Mouse (Mus musculus) layer of hippocampus, adult 9-11 months (tissue): ENCODE measurements around the gene Gm10392.

Experiments
- DNase-seq: peaks from one replicate; pipeline ENCODE4 v3.0.0; 2022

Gene Gm10392

GRCm38 (mm10) chr11:77491123-77491501, 27.9 kb downstream of the Gm10392 start:
- peak; percentile 90 for DNase-seq

- no peak for DNase-seq
Measured at GRCm38 (mm10) chr11:77490451-77490850, 28.5 kb downstream of the Gm10392 start.

- peak; percentile 80 for DNase-seq
Measured at GRCm38 (mm10) chr11:77489591-77490235, 29.3 kb downstream of the Gm10392 start, which contains the start of gene Ankrd13b. TSS of gene Ankrd13b (minus strand) at chr11:77489678.

- no peak for DNase-seq
Measured at GRCm38 (mm10) chr11:77488771-77489581, 30.0 kb downstream of the Gm10392 start.

DNA sequence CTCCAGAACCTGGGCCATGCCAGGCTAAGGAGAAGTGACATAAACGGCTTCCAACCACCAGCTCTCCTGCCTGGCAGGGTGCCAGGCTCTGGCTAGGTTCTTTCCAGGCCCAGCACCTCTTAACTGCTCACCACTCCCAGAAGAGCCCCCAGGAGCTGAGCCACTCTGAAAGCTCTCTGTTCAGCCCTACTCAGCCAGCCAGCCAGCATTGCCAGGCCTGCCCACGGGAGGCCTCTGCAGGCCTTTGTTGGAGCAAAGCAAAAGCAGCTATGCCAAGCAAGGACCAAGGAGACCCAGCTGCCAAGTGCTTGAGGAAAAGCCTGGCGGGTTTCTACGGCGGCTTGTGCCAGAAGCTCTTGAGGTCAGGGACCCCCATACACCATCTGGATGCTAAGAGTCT, 32.2 kb downstream of the Gm10392 start:
- no peak for DNase-seq

DNA sequence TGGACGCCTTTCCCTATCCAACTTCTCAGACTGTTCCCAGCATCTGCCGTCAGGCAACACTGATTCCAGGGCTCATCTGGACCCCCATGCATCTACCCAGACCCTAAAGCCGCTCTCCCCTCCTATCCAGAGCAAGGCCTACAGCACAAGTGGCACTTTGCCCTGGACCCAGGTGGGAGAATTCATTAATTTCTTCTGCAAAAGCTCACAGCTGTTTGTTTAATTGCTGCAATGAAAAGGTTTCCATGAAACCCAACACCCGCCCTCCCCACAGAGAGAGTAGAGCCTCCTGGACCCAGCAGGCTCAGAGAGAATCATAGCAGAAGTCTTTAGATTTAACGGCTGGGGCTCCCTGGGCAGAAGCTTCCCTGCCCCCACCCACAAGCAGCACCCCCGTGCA, 33.8 kb downstream of the Gm10392 start:
- no peak for DNase-seq

- DNase-seq, result no peak
Measured at GRCm38 (mm10) chr11:77483510-77484255, 35.3 kb downstream of the Gm10392 start.

GRCm38 (mm10) chr11:77483043-77483442, 36.0 kb downstream of the Gm10392 start:
- no peak for DNase-seq

DNA sequence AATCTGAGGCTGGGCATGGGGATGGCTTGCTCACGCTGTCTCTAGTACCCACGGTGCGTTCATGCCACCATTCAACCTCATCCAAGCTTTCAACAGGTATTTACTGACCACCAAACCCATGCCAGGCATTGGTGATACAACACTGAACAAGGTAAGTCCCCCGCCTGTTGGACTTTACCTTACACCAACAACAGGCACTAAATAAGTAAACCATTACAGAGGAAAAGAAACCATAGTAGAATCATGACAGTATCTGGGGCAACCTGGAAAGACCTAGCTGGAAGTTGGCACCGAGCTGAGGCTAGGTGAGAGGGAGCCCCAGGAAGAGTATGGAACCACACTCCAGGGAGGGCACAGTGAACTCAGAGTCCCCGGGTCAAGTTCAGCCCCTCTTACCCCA, 42.1 kb downstream of the Gm10392 start:
- no peak for DNase-seq

DNA sequence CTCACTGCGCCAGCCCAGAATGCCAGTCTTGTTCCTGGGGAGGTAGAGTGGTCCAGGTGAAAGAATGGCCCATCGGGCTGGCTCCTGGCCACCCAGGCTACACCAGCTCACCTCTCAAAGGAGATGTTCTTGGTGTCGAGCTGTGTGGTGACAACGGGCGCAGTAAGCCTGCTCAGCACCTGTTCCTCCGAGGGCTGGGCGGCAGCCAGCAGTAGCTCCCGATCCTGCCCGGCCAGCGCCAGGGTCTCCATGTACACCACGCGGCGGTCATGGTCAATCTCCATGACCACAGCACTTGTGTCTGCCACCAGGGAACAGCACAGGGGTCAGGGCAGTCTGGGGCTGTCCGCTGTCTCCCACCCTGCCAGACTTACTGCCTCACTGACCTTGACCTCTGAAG, 42.8 kb downstream of the Gm10392 start:
- no peak for DNase-seq

GRCm38 (mm10) chr11:77472775-77473174, 46.2 kb downstream of the Gm10392 start:
- no peak for DNase-seq

- no peak for DNase-seq
Measured at GRCm38 (mm10) chr11:77471407-77471806, 47.6 kb downstream of the Gm10392 start.

DNA sequence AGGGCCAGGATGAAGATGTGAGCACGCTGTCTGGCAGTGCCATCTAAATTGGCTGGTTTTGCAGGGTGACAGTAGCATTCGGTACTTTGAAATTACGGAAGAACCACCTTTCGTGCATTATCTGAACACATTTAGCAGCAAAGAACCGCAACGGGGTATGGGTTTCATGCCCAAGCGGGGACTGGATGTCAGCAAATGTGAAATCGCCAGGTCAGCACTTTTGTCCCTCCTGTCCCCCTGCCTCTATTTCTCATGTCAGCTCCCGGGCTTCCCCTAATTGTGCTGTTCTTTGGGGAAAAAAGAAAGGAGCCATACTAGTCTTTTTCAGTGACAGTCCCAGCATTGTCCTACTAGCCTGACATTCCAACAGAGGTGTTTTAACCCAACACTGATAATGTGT, 50.6 kb downstream of the Gm10392 start:
- DNase-seq, result no peak

DNA sequence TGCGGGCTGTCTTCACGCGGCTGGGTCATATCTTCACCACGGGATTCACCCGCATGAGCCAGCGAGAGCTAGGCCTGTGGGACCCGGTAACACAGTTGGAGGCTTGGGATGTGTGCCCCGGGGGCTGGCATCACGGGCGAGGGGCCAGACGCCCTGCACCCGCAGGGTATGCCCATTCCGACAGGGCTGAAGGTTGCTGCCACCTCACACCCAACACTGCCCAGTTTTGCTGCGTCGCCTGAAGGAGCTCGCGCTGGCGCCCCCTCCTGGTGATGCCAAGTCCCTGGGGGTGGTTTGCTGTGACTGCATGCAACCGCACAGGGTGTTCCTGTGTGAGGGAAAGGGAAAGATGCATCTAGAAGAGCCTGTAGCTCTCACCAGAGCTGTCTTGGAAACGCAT, 51.2 kb downstream of the Gm10392 start:
- DNase-seq, result peak; percentile 70

GRCm38 (mm10) chr11:77467157-77467556, 51.8 kb downstream of the Gm10392 start:
- peak; percentile 58 for DNase-seq
